Mouse (Mus musculus): ENCODE measurements at regions not wholly inside any gene's neighbourhood (a gene's known extent, or its start where the extent isn't known, plus 50 kb on each side); places are given as distances from the start of the nearest gene placed in this dataset.

GRCm38 (mm10) chr6:100109979-100110378 is 177.3 kb downstream of the Rybp start:
- Histone ChIP-seq H3K4me2 (ENCODE audit: low read length) (no peak overlapping the region), H3K27ac (replicated peaks in 1 of 2; ENCODE audit: control insufficient read depth in 1 of 2, insufficient read depth in 1 of 2, low read depth in 2 of 2, low read length in 2 of 2) (peak overlapping the region in 1 of 2 experiments; percentile 42; a peak in 1 of 4 replicates), H3K4me3 (ENCODE audit: control insufficient read depth in 1 of 2, insufficient read depth in 1 of 2, low read depth in 1 of 2, low read length in 2 of 2) (no peak overlapping the region), H3K36me3 (ENCODE audit: control insufficient read depth, insufficient read depth, low read length) (no peaks in the 10 kb centered on the region), H3K9me3 (ENCODE audit: control insufficient read depth, low read length) (no peaks in the 10 kb centered on the region), H3K4me1 (ENCODE audit: control insufficient read depth in 2 of 2, insufficient read depth in 2 of 2, low read length in 2 of 2) (peaks cover 26 to 35% of the 10 kb centered on the region in 2 experiments), H3K9ac (ENCODE audit: low read length) (no peak overlapping the region), H3K27me3 (ENCODE audit: control insufficient read depth, insufficient read depth, low read length) (peaks cover 4% of the 10 kb centered on the region)
- WGBS: 8% methylated on average over 7 of the region's 7 CpGs
- ATAC-seq (ENCODE audit: insufficient number of reproducible peaks, insufficient read depth, low FRiP score, low read depth): peak; percentile 57; the same call in 1 of the 2 replicates

GRCm38 (mm10) chr6:100109351-100109750 is 177.9 kb downstream of the Rybp start:
- H3K36me3 ChIP-seq (ENCODE audit: control insufficient read depth, insufficient read depth, low read length): no peaks in the 10 kb centered on the region
- H3K4me1 ChIP-seq (ENCODE audit: control insufficient read depth in 2 of 2, insufficient read depth in 2 of 2, low read length in 2 of 2): peaks cover 26 to 35% of the 10 kb centered on the region in 2 experiments
- peaks cover 4% of the 10 kb centered on the region for H3K27me3 ChIP-seq (ENCODE audit: control insufficient read depth, insufficient read depth, low read length)
- H3K4me3 ChIP-seq (ENCODE audit: control insufficient read depth in 1 of 2, insufficient read depth in 1 of 2, low read depth in 1 of 2, low read length in 2 of 2): no peak overlapping the region
- H3K4me2 ChIP-seq (ENCODE audit: low read length): no peak overlapping the region
- WGBS: 77% methylated on average over 3 of the region's 3 CpGs
- peak overlapping the region in 1 of 2 experiments; percentile 41; a peak in 1 of 4 replicates for H3K27ac ChIP-seq (replicated peaks in 1 of 2; ENCODE audit: control insufficient read depth in 1 of 2, insufficient read depth in 1 of 2, low read depth in 2 of 2, low read length in 2 of 2)
- no peak for ATAC-seq (ENCODE audit: insufficient number of reproducible peaks, insufficient read depth, low FRiP score, low read depth)
- H3K9me3 ChIP-seq (ENCODE audit: control insufficient read depth, low read length): no peaks in the 10 kb centered on the region
- no peak overlapping the region for H3K9ac ChIP-seq (ENCODE audit: low read length)

- no peaks in the 10 kb centered on the region for H3K9me3 ChIP-seq (ENCODE audit: control insufficient read depth, low read length)
- 0 out of 2 replicates have a peak overlapping the region, but pooled peaks have one; percentile 7 for H3K4me2 ChIP-seq (ENCODE audit: low read length)
- peaks cover 4% of the 10 kb centered on the region for H3K27me3 ChIP-seq (ENCODE audit: control insufficient read depth, insufficient read depth, low read length)
- no peaks in the 10 kb centered on the region for H3K36me3 ChIP-seq (ENCODE audit: control insufficient read depth, insufficient read depth, low read length)
- H3K4me1 ChIP-seq (ENCODE audit: control insufficient read depth in 2 of 2, insufficient read depth in 2 of 2, low read length in 2 of 2): peaks cover 24 to 35% of the 10 kb centered on the region in 2 experiments
- WGBS: 12% methylated on average over 3 of the region's 3 CpGs
- peak overlapping the region in 1 of 2 experiments; percentile 21; a peak in 1 of 4 replicates for H3K27ac ChIP-seq (replicated peaks in 1 of 2; ENCODE audit: control insufficient read depth in 1 of 2, insufficient read depth in 1 of 2, low read depth in 2 of 2, low read length in 2 of 2)
- ATAC-seq (ENCODE audit: insufficient number of reproducible peaks, insufficient read depth, low FRiP score, low read depth): no peak
- H3K4me3 ChIP-seq (ENCODE audit: control insufficient read depth in 1 of 2, insufficient read depth in 1 of 2, low read depth in 1 of 2, low read length in 2 of 2): no peak overlapping the region
- no peak overlapping the region for H3K9ac ChIP-seq (ENCODE audit: low read length)
These were observed 179.8 kb downstream of the Rybp start for GRCm38 (mm10) chr6:100107508-100107907.

- Histone ChIP-seq H3K9me3 (ENCODE audit: control insufficient read depth, low read length) (no peaks in the 10 kb centered on the region), H3K4me2 (ENCODE audit: low read length) (no peak overlapping the region), H3K27me3 (ENCODE audit: control insufficient read depth, insufficient read depth, low read length) (peaks cover 4% of the 10 kb centered on the region), H3K9ac (ENCODE audit: low read length) (no peak overlapping the region), H3K27ac (replicated peaks in 1 of 2; ENCODE audit: control insufficient read depth in 1 of 2, insufficient read depth in 1 of 2, low read depth in 2 of 2, low read length in 2 of 2) (no peak overlapping the region), H3K4me1 (ENCODE audit: control insufficient read depth in 2 of 2, insufficient read depth in 2 of 2, low read length in 2 of 2) (peaks cover 24 to 35% of the 10 kb centered on the region in 2 experiments), H3K4me3 (ENCODE audit: control insufficient read depth in 1 of 2, insufficient read depth in 1 of 2, low read depth in 1 of 2, low read length in 2 of 2) (no peak overlapping the region), H3K36me3 (ENCODE audit: control insufficient read depth, insufficient read depth, low read length) (no peaks in the 10 kb centered on the region)
- no peak for ATAC-seq (ENCODE audit: insufficient number of reproducible peaks, insufficient read depth, low FRiP score, low read depth)
- 78% methylated on average over 5 of the region's 5 CpGs for WGBS
These were observed 180.2 kb downstream of the Rybp start for GRCm38 (mm10) chr6:100107066-100107465.

- 71% methylated on average over 4 of the region's 4 CpGs for WGBS
- H3K36me3 ChIP-seq (ENCODE audit: control insufficient read depth, insufficient read depth, low read length): no peaks in the 10 kb centered on the region
- H3K4me3 ChIP-seq (ENCODE audit: control insufficient read depth in 1 of 2, insufficient read depth in 1 of 2, low read depth in 1 of 2, low read length in 2 of 2): no peak overlapping the region
- no peak overlapping the region for H3K9ac ChIP-seq (ENCODE audit: low read length)
- no peak overlapping the region for H3K27ac ChIP-seq (replicated peaks in 1 of 2; ENCODE audit: control insufficient read depth in 1 of 2, insufficient read depth in 1 of 2, low read depth in 2 of 2, low read length in 2 of 2)
- no peak overlapping the region for H3K4me2 ChIP-seq (ENCODE audit: low read length)
- H3K4me1 ChIP-seq (ENCODE audit: control insufficient read depth in 2 of 2, insufficient read depth in 2 of 2, low read length in 2 of 2): peaks cover 0 to under 1% of the 10 kb centered on the region in 2 experiments; a peak in 2 of 4 replicates
- ATAC-seq (ENCODE audit: insufficient number of reproducible peaks, insufficient read depth, low FRiP score, low read depth): no peak
- no peaks in the 10 kb centered on the region for H3K9me3 ChIP-seq (ENCODE audit: control insufficient read depth, low read length)
- H3K27me3 ChIP-seq (ENCODE audit: control insufficient read depth, insufficient read depth, low read length): peaks cover 15% of the 10 kb centered on the region; the same call in 1 of the 2 replicates
These were observed 186.6 kb downstream of the Rybp start for GRCm38 (mm10) chr6:100100565-100101133.

- Histone ChIP-seq H3K27ac (replicated peaks in 1 of 2; ENCODE audit: control insufficient read depth in 1 of 2, insufficient read depth in 1 of 2, low read depth in 2 of 2, low read length in 2 of 2) (no peak overlapping the region), H3K9ac (ENCODE audit: low read length) (no peak overlapping the region), H3K27me3 (ENCODE audit: control insufficient read depth, insufficient read depth, low read length) (peaks cover 9% of the 10 kb centered on the region; the same call in 1 of the 2 replicates), H3K9me3 (ENCODE audit: control insufficient read depth, low read length) (no peaks in the 10 kb centered on the region), H3K4me2 (ENCODE audit: low read length) (no peak overlapping the region), H3K4me3 (ENCODE audit: control insufficient read depth in 1 of 2, insufficient read depth in 1 of 2, low read depth in 1 of 2, low read length in 2 of 2) (no peak overlapping the region), H3K4me1 (ENCODE audit: control insufficient read depth in 2 of 2, insufficient read depth in 2 of 2, low read length in 2 of 2) (peaks cover 6 to 10% of the 10 kb centered on the region in 2 experiments), H3K36me3 (ENCODE audit: control insufficient read depth, insufficient read depth, low read length) (no peaks in the 10 kb centered on the region)
- WGBS: 58% methylated on average over 13 of the region's 13 CpGs
- ATAC-seq (ENCODE audit: insufficient number of reproducible peaks, insufficient read depth, low FRiP score, low read depth): no peak
These were observed 190.7 kb downstream of the Rybp start for GRCm38 (mm10) chr6:100096393-100097125.

- H3K4me1 ChIP-seq (ENCODE audit: control insufficient read depth in 2 of 2, insufficient read depth in 2 of 2, low read length in 2 of 2): peaks cover 6 to 10% of the 10 kb centered on the region in 2 experiments
- no peaks in the 10 kb centered on the region for H3K9me3 ChIP-seq (ENCODE audit: control insufficient read depth, low read length)
- no peak overlapping the region for H3K9ac ChIP-seq (ENCODE audit: low read length)
- 0 out of 2 replicates have a peak, but pooled peaks cover under 1% of the 10 kb centered on the region for H3K27me3 ChIP-seq (ENCODE audit: control insufficient read depth, insufficient read depth, low read length)
- 25% methylated on average over 6 of the region's 6 CpGs for WGBS
- peak; percentile 45 for ATAC-seq (ENCODE audit: insufficient number of reproducible peaks, insufficient read depth, low FRiP score, low read depth)
- H3K27ac ChIP-seq (replicated peaks in 1 of 2; ENCODE audit: control insufficient read depth in 1 of 2, insufficient read depth in 1 of 2, low read depth in 2 of 2, low read length in 2 of 2): no peak overlapping the region; a peak in 2 of 4 replicates
- H3K4me3 ChIP-seq (ENCODE audit: control insufficient read depth in 1 of 2, insufficient read depth in 1 of 2, low read depth in 1 of 2, low read length in 2 of 2): no peak overlapping the region
- no peaks in the 10 kb centered on the region for H3K36me3 ChIP-seq (ENCODE audit: control insufficient read depth, insufficient read depth, low read length)
- H3K4me2 ChIP-seq (ENCODE audit: low read length): no peak overlapping the region
These were observed 192.6 kb downstream of the Rybp start for GRCm38 (mm10) chr6:100094653-100095217.

Data from heart, embryonic 14.5 days (tissue).